In the genomic region with DNA sequence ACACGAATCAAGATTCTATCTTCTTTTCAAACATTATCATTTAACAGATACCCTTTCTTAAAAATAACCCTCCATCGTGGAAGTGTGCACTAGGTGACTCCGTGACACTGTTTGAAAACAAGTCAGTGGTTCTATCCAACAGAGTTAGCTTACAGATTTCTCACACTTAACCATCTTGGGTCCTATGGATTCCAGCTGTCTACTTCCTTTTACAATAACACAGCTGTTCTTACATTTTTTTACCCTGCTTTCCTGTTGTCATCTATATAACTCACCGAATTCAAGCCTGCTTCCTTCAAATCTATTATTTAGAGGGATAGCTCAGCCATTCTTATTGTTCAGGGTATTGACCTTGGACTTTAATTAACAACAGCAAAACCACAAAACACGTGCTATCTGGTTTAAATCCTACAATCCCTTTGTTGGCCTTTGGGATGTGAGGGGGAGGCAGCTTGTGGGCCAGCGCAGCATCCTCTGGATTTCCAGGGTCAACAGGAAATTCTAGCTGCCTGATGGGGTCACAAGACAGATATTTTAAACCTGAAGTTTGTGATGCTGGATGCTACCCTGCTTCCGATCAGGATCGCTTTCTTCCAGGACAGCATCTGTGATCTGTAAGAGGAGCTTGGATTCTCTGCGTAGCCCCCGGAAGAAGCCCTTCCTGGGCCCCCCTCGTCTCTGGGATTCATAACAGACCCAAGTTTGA, we compare ENCODE assay signal across 12 mouse cellular contexts.
A peak's percentile ranks its signal among the peaks of the same experiment; 100 is the strongest.
DNase-seq lines count a peak whose midpoint lies in the region; ATAC-seq and TF ChIP-seq lines count a peak whose summit lies in the region.
"Had no signal": no experiment of that assay in that cellular context is flagged by ENCODE, and none has a peak within 500 bp of the region (broad histone marks: within the 10 kb centered on the region; RNA-seq: fewer than 3 reads in every experiment).

No protein-coding gene starts in this region.

- H3K9me3 ChIP-seq in kidney, embryonic 16.5 days (ENCODE audit: low read length) = no peaks in the 10 kb centered on the region
- H3K9me3 ChIP-seq in stomach, embryonic 14.5 days (ENCODE audit: control insufficient read depth, low read depth, low read length) = no peaks in the 10 kb centered on the region
- no peaks in the 10 kb centered on the region for H3K9me3 ChIP-seq in stomach, postnatal 0 days (ENCODE audit: control insufficient read depth, low read length)

- 24% methylated on average over 11 of the region's 11 CpGs for WGBS in kidney, embryonic 16.5 days
- 23% methylated on average over 11 of the region's 11 CpGs for WGBS in stomach, embryonic 14.5 days
- WGBS in stomach, postnatal 0 days = 53% methylated on average over 11 of the region's 11 CpGs

- H3K27me3 ChIP-seq in kidney, embryonic 16.5 days (ENCODE audit: insufficient read depth, low read length) = no peaks in the 10 kb centered on the region
- no peaks in the 10 kb centered on the region for H3K27me3 ChIP-seq in stomach, embryonic 14.5 days (ENCODE audit: control insufficient read depth, insufficient read depth, low read length)
- no peaks in the 10 kb centered on the region for H3K27me3 ChIP-seq in stomach, postnatal 0 days (ENCODE audit: control insufficient read depth, insufficient read depth, low read length)

- peaks cover 13% of the 10 kb centered on the region; the same call in 1 of the 2 replicates for H3K4me1 ChIP-seq in kidney, embryonic 16.5 days (ENCODE audit: insufficient read depth, low read length)
- H3K4me1 ChIP-seq in stomach, embryonic 14.5 days (ENCODE audit: control insufficient read depth, insufficient read depth, low read length) = peaks cover 24% of the 10 kb centered on the region; the same call in 1 of the 2 replicates
- no peaks in the 10 kb centered on the region for H3K4me1 ChIP-seq in stomach, postnatal 0 days (replicated peaks; ENCODE audit: control insufficient read depth, insufficient read depth)

- TF ChIP-seq EP300 in stomach, postnatal 0 days (optimal IDR thresholded peaks at IDR 0.05) = no peak

- DNase-seq in adrenal gland, postnatal 36 days = peak; percentile 7 to 8
- DNase-seq in adrenal gland, postnatal 25 days = no peak
- DNase-seq in kidney, adult 9 months = no peak
- no peak for DNase-seq in stomach, postnatal 0 days (ENCODE audit: low spot score)
- no peak for DNase-seq in thymus, postnatal 4 days
- DNase-seq: cerebellum, adult 2 months; heart, postnatal 4 days; lung, postnatal 14 days; right cerebral cortex, postnatal 4 days had no signal

- no peak overlapping the region for H3K4me3 ChIP-seq in kidney, embryonic 16.5 days (ENCODE audit: low read length)
- no peak overlapping the region for H3K4me3 ChIP-seq in stomach, embryonic 14.5 days (ENCODE audit: low read depth, low read length)
- H3K4me3 ChIP-seq in stomach, postnatal 0 days (ENCODE audit: low read depth, low read length) = no peak overlapping the region

- peak overlapping the region; percentile 62; the same call in 1 of the 2 replicates for H3K27ac ChIP-seq in kidney, embryonic 16.5 days (ENCODE audit: low read length)
- peak overlapping the region; percentile 27; the same call in 1 of the 2 replicates for H3K27ac ChIP-seq in stomach, embryonic 14.5 days (ENCODE audit: low read length)
- H3K27ac ChIP-seq in stomach, postnatal 0 days (replicated peaks) = no peak overlapping the region

- no peak for TF ChIP-seq CTCF in stomach, postnatal 0 days (IDR thresholded peaks at IDR 0.05; ENCODE audit: low read depth)

- H3K9ac ChIP-seq in kidney, embryonic 16.5 days (replicated peaks; ENCODE audit: low read length) = no peak overlapping the region
- no peak overlapping the region for H3K9ac ChIP-seq in stomach, embryonic 14.5 days (replicated peaks; ENCODE audit: low read depth, low read length)
- H3K9ac ChIP-seq in stomach, postnatal 0 days (ENCODE audit: low read length) = no peak overlapping the region

- H3K4me2 ChIP-seq in kidney, embryonic 16.5 days (replicated peaks; ENCODE audit: low read depth, low read length) = 0 out of 2 replicates have a peak overlapping the region, but pooled peaks have one; percentile 9
- no peak overlapping the region for H3K4me2 ChIP-seq in stomach, embryonic 14.5 days (replicated peaks; ENCODE audit: low read depth, low read length)
- no peak overlapping the region for H3K4me2 ChIP-seq in stomach, postnatal 0 days (replicated peaks; ENCODE audit: low read depth)

- peak; percentile 67 for ATAC-seq in kidney, embryonic 16.5 days (ENCODE audit: low FRiP score, low TSS enrichment)
- peak; percentile 49; the same call in 1 of the 2 replicates for ATAC-seq in stomach, embryonic 14.5 days (ENCODE audit: insufficient number of reproducible peaks, insufficient read depth, low FRiP score, low read depth)
- ATAC-seq in stomach, postnatal 0 days (ENCODE audit: low FRiP score, low TSS enrichment) = no peak
- ATAC-seq in megakaryocyte, adult 5-6 weeks (ENCODE audit: poor library complexity, severe bottlenecking) = no peak

- no peaks in the 10 kb centered on the region for H3K36me3 ChIP-seq in kidney, embryonic 16.5 days (ENCODE audit: insufficient read depth, low read length)
- H3K36me3 ChIP-seq in stomach, embryonic 14.5 days (ENCODE audit: control insufficient read depth, insufficient read depth, low read length) = no peaks in the 10 kb centered on the region
- H3K36me3 ChIP-seq in stomach, postnatal 0 days (ENCODE audit: control insufficient read depth, insufficient read depth, low read length) = no peaks in the 10 kb centered on the region

Comparison
In these comparisons a context has a peak if more than half of its experiments do, and no peak if none do; other contexts are left out.
1. DNase-seq: peak in adrenal gland, postnatal 36 days (2 of 2); none in adrenal gland, postnatal 25 days (single experiment), kidney, adult 9 months (single experiment), stomach, postnatal 0 days (single experiment) and thymus, postnatal 4 days (single experiment).
2. ATAC-seq: peak in kidney, embryonic 16.5 days (single experiment) and stomach, embryonic 14.5 days (single experiment); none in stomach, postnatal 0 days (single experiment) and megakaryocyte, adult 5-6 weeks (single experiment).